Mouse (Mus musculus) c-Kit-positive CD71-negative TER-119-negative erythroid progenitor cells, embryonic 14.5 days (primary cell): ENCODE data around the gene Gm49486.

ENCODE experiments used
- DNase-seq: peaks from one replicate; pipeline ENCODE4 v3.0.0-alpha.2; 2013; ENCODE audit warnings: low read depth

The Gm49486 gene

GRCm38 (mm10) chr15:79271124-79271746 is 42.0 kb downstream of the Gm49486 start:
- peak; percentile 60 for DNase-seq

- no peak for DNase-seq
Observed at GRCm38 (mm10) chr15:79273020-79273419, 43.8 kb downstream of the Gm49486 start.

- DNase-seq, result no peak
Observed at GRCm38 (mm10) chr15:79277728-79278127, 48.5 kb downstream of the Gm49486 start.

- no peak for DNase-seq
Observed at GRCm38 (mm10) chr15:79280209-79280608, 51.0 kb downstream of the Gm49486 start.

GRCm38 (mm10) chr15:79280850-79281249 is 51.7 kb downstream of the Gm49486 start:
- DNase-seq, result no peak

GRCm38 (mm10) chr15:79281389-79281788 is 52.2 kb downstream of the Gm49486 start:
- DNase-seq, result peak; percentile 53

- DNase-seq, result no peak
Observed at GRCm38 (mm10) chr15:79282434-79282833, 53.2 kb downstream of the Gm49486 start.

- no peak for DNase-seq
Observed at GRCm38 (mm10) chr15:79283371-79283770, 54.2 kb downstream of the Gm49486 start.

- no peak for DNase-seq
Observed at GRCm38 (mm10) chr15:79285399-79285798, 56.2 kb downstream of the Gm49486 start, which contains the start of gene Baiap2l2. Gene Baiap2l2, minus strand, starts transcription at chr15:79285537.

- DNase-seq, result no peak
Observed at GRCm38 (mm10) chr15:79286141-79286540, 57.0 kb downstream of the Gm49486 start.

- no peak for DNase-seq
Observed at GRCm38 (mm10) chr15:79287091-79287490, 57.9 kb downstream of the Gm49486 start.

- no peak for DNase-seq
Observed at GRCm38 (mm10) chr15:79288387-79288786, 59.2 kb downstream of the Gm49486 start.

GRCm38 (mm10) chr15:79289441-79289840 is 60.2 kb downstream of the Gm49486 start:
- no peak for DNase-seq

- DNase-seq, result no peak
Observed at GRCm38 (mm10) chr15:79290340-79290739, 61.1 kb downstream of the Gm49486 start.

- DNase-seq, result no peak
Observed at GRCm38 (mm10) chr15:79292779-79293178, 63.6 kb downstream of the Gm49486 start.

GRCm38 (mm10) chr15:79298553-79298952 is 69.4 kb downstream of the Gm49486 start:
- no peak for DNase-seq

- DNase-seq, result no peak
Observed at GRCm38 (mm10) chr15:79299563-79300155, 70.5 kb downstream of the Gm49486 start.

GRCm38 (mm10) chr15:79303725-79304124 is 74.5 kb downstream of the Gm49486 start:
- no peak for DNase-seq

- DNase-seq, result no peak
Observed at GRCm38 (mm10) chr15:79304832-79305231, 75.6 kb downstream of the Gm49486 start.

GRCm38 (mm10) chr15:79306043-79306637 is 76.9 kb downstream of the Gm49486 start:
- no peak for DNase-seq
